Mouse (Mus musculus) embryo, embryonic 10 days (tissue): ENCODE results near the gene Rabl6.

ENCODE experiments used
- DNase-seq: peaks from one replicate; pipeline ENCODE4 v3.0.0-alpha.2; 2015; ENCODE audit warnings: low spot score

Gene Rabl6

DNA sequence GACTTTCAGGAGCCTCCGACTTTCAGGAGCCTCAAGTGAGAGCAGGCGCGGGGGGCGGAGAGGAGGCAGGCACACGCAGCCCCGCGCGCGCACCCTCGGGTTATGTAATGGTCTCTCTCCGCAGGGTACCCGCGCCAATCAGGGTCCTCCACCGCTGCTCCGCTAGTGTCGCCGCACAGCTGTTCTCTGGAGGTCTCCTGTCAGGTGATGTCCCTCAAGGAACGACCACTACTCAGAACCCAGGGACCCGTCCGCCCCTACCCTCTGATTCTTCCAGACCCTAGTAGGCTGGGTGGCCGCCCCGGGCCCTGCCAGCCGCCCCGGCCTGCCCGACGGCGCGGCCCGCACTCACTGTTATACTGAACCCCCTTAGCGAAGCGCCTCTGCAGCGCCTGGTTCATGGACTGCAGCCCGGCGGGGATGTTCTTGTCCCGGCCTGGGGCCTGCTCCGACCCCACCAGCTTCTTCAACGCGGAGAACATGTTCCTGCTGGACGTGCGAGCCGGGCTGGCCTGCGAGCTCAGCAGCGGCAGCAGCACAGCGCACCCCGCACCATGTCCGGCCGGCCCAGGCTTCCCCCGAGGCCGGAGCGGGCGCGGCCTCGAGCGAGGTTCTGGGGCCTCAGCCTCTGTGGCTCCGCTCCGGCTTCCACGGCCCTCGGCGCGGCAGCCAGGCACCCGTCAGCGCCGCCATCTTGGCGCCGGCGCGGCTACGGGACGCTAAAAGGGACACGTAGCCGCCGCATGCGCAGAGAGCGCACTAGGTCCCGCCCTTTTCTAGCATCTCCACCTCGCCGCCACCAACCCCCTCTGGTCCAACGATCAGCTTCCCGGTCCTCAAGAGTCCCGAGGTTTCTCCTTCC lies at the start of gene Rabl6:
TSS of gene Rabl6 (minus strand) at position 761 of the 862 bp plus-strand sequence.
- DNase-seq: peak; percentile 96

DNA sequence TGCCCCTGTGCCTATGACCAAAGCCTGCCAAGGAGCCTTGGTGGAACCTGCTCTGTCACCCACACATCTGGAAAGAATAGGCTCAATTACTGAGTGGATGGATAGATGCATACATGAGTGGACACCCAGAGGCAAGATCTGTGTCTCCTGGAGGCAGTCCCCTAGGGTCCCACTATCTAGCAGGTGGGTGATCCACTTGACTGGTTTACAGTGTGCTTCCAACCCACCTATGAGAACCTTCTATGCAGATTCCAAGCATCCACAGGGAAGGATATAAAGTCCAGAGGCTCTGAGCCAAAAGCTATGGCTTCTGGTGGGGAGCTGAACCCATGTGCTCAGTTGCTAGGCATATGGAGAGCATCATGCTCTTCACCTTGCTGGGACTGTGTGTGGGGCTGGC lies 49.3 kb upstream of the Rabl6 start, which contains the start of gene Lcn5:
TSS of gene Lcn5 (plus strand) at position 301 of the 400 bp plus-strand sequence.
- no peak for DNase-seq

DNA sequence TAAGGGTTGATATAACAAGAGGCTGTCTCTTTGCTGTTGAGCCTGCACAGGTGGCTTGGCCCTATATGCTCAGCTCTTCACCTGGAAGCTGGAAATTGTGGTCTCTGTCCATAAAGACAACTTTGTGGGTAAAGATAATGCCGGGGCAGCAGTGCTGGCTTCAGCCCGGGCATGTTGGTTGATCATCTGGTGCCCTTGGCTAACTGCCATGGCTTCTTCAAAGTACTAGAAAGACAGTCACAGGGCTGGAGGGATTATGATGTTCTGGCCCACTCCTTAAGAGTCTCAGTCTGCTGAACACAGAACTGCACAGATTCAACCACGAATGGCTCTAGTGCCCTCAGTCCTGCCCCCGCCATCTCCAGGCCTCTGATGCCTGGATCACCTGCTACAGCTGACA lies 48.9 kb upstream of the Rabl6 start:
- no peak for DNase-seq

GRCm38 (mm10) chr2:25656691-25657090 lies 48.4 kb upstream of the Rabl6 start:
- no peak for DNase-seq

GRCm38 (mm10) chr2:25654502-25654901 lies 46.2 kb upstream of the Rabl6 start:
- DNase-seq: peak; percentile 8

DNA sequence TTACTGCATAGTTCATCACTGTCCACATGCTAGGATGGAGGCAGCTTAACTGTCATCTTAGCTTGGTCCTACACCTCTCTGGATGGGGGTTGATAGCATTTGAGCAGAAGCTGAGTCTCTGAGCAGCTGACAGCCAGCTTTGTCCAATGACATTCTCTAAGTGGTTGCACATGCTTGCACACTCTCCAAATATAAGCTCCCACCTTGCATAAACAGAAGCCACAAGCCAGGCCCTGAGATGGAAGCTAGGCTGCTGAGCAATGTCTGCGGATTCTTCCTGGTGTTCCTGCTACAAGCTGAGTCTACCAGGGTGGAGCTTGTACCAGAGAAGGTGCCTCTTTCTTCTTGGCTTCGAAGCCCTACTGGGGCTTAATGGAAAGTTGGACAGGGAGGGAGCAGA lies 44.6 kb upstream of the Rabl6 start, which contains the start of gene Lcn8:
TSS of gene Lcn8 (plus strand) at position 219 of the 400 bp plus-strand sequence.
- no peak for DNase-seq

- peak; percentile 68 for DNase-seq
Observed at GRCm38 (mm10) chr2:25639890-25640289, 31.6 kb upstream of the Rabl6 start.

DNA sequence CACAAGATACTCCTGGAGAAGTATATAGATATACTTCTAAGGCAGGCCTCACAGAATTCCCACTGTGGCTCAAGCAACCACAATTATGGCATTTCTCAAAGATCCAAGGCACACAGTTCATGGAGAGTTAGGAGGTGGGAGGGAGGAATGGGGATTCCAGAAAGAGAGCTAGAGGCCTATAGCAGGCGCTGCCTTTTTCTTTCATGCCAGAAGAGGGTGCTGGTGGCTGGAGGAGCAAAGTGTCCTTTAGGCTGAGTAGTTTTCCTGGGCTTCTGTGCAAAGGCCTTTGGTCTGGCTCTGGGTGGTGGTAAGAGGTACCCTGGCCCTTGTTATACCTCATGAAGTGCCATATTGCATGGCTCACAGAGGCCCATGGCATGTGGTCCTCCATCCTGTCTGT lies 25.7 kb upstream of the Rabl6 start:
- no peak for DNase-seq

GRCm38 (mm10) chr2:25633616-25634015 lies 25.3 kb upstream of the Rabl6 start:
- no peak for DNase-seq

- DNase-seq: peak; percentile 47
Observed at GRCm38 (mm10) chr2:25628738-25629137, 20.4 kb upstream of the Rabl6 start.

GRCm38 (mm10) chr2:25627811-25628210 lies 19.5 kb upstream of the Rabl6 start, which contains the start of gene Fcna:
Gene Fcna (minus strand): TSS chr2:25628030.
- DNase-seq: no peak

GRCm38 (mm10) chr2:25625986-25626385 lies 17.7 kb upstream of the Rabl6 start:
- DNase-seq: no peak

GRCm38 (mm10) chr2:25621229-25622200 lies 13.2 kb upstream of the Rabl6 start, which contains the start of gene Tmem141:
Gene Tmem141 (minus strand): TSS chr2:25622005.
- peak; percentile 88 for DNase-seq

DNA sequence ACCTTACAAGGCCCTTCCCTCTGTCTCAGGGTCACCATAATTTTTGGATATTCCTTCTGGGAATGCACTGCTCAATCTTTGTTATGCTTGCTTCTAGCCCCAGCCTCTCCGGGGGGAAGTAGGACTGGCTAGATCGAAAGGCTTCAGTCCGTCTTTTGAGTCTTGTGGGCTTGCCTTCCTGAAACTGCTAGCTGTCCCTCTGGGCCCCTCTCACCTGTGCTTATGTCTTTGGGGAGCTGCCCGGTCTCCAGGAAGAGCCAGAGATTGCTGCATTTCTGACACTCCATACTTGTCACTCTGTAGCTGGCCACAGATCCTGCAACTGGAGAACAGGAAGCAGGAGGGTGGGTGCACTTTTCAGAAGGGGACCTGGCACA lies 12.5 kb upstream of the Rabl6 start:
- no peak for DNase-seq

DNA sequence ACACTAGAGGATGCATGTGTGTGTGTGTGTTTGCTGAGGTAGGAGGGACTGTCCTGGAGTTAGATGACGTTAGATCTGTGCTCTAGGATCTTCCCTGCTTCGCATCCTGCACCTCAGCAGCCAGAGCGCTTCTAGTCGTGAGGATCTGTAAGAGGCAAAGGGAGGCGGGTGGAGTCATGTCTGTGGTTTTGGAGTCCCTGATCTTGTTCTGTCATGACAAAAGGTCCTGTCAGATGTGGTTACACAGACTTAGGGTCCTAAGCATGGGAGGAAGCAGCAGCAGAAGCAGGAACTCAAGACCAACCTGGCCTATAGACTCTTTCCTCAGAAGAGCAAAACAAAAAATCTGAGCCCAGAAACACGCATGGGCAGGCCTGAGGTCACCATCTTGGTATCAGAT lies 12.1 kb upstream of the Rabl6 start:
- no peak for DNase-seq

DNA sequence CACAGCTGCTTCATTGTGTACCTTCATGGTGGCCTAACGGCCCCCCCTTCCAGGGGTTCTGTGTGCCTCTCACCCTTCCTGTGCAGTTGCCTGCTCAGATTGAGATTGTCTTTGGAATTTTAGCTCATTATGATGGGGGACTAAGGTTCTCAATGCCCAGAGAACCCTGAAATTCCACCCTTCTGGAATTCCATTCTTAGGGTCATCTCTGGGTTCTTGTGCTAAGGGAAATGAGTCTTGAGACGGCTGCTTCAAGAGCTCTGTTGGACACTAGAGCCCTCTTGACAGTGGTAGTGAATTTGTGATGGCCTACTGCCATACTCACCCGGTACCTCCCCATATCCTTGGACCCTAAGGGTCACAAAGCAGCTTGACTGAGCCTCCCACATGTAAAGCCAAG lies 9.3 kb upstream of the Rabl6 start, which contains the start of gene Ccdc183:
TSS of gene Ccdc183 (minus strand) at position 101 of the 400 bp plus-strand sequence.
- DNase-seq: no peak

GRCm38 (mm10) chr2:25616398-25616797 lies 8.1 kb upstream of the Rabl6 start:
- no peak for DNase-seq

GRCm38 (mm10) chr2:25608671-25609070 lies 350 bp upstream of the Rabl6 start:
- no peak for DNase-seq

DNA sequence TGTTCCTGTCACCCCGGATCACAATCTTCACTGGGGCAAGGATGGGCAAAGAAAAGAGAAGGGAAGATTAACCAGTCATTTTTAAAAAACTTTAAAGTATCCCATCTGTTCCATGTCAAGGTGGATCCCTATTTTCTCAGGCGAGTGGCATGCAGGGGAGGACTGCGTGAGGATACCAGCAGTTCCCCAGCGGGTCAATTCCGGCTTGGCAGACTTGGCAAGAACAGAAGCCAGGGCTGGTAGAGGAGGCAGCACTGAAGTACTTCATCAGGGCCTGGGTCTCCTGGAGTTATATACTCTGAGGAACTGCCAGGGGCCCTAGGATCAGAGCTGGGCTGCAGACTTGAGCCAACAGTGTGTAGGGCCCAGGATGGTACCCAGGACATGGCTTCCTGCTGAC lies 5.8 kb downstream of the Rabl6 start:
- no peak for DNase-seq

- DNase-seq: no peak
Observed at GRCm38 (mm10) chr2:25600037-25600436, 8.3 kb downstream of the Rabl6 start.

DNA sequence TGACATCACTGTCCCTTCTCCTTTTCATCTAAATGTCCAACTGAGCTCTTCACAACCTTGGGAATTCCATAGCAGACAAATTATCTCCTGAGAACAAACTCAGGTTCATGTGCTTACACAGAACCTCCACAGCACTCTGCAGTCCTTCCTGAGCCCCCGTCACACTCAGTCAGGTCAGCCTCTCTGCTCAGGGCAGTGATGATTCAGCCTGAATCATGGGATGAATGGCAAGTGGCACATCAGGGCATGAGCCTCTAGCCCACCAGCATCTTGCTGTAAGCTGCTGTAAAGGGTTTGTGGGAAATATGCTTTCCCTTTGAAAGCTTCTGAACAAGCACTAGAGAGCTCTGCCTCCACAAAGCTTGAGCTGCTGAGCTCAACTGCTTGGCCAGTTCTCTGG lies 9.6 kb downstream of the Rabl6 start:
- DNase-seq: no peak

- DNase-seq: no peak
Observed at GRCm38 (mm10) chr2:25596765-25597510, 11.4 kb downstream of the Rabl6 start.
